Mouse (Mus musculus): ENCODE measurements around the gene Tcap. TPM values are rescaled to one million over a fixed set of nuclear protein-coding genes. Genes with fewer than 3 reads are reported as not detected.

Tcap gene
- polyA plus RNA-seq, 1 experiment = 83.8 TPM

DNA sequence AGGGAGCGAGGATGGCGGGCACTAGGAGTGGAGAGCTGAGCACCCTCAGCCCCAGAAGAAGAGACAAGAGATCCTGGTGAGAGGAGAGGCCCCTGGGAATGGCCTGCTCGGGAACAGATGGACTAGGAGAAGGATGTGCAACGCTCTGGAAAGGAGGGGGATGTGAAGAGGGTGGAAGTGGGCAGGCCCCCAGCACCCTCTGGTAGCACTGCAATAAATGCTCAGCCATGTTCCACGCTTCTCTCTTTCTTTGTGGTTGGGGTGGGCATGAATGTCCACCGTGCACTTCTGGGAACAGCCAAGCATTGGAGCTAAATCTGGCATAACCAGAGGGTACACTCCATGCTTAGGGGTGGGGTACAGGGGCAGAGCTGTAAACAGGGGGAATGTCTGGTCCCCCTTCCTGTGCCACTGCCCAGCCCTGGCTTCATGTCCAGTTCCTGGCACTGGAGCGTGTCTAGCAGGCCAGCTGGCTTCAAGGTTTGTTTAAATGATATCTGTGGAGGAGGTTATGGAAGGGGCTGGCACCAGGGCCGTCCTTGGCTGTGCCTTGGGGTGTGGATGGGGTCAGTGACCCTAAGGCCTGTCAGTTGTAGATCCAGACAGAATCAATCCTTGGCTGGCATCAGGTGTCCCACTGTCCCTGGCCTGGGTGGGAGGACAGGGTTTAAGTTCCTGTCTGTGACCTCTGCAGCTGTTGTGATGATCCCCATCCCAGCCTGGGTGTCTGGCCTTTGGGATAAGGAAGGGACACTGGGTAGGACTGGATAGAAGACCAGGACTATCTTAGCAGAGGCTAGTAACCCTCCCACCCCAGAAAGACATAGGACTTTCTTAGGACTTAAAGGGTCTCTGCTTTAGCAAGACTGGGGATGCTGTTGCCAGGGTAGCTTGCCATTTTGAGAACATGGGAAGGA, 1.4 kb downstream of the Tcap start:
- Histone ChIP-seq H3K4me1 (replicated peaks; ENCODE audit: control insufficient read depth, insufficient read depth, low read length) (peaks cover 8% of the 10 kb centered on the region; the same call in 1 of the 2 replicates), H3K36me3 (ENCODE audit: control insufficient read depth, insufficient read depth, low read length) (peaks cover 10% of the 10 kb centered on the region), H3K4me3 (ENCODE audit: control insufficient read depth, insufficient read depth, low read length) (no peak overlapping the region), H3K27ac (ENCODE audit: control insufficient read depth, insufficient read depth, low read length) (no peak overlapping the region), H3K27me3 (ENCODE audit: control insufficient read depth, insufficient read depth, low read length) (no peaks in the 10 kb centered on the region)
- 86% methylated on average over 8 of the region's 8 CpGs for WGBS
- TF ChIP-seq CTCF (IDR thresholded peaks at IDR 0.05; ENCODE audit: borderline replicate concordance, control insufficient read depth, extremely low read depth, insufficient read depth, low read length, poor library complexity) (no peak), POLR2A (IDR thresholded peaks at IDR 0.05; ENCODE audit: control insufficient read depth, extremely low read depth, insufficient read depth, low read length, poor library complexity) (no peak)
- no peak for DNase-seq

DNA sequence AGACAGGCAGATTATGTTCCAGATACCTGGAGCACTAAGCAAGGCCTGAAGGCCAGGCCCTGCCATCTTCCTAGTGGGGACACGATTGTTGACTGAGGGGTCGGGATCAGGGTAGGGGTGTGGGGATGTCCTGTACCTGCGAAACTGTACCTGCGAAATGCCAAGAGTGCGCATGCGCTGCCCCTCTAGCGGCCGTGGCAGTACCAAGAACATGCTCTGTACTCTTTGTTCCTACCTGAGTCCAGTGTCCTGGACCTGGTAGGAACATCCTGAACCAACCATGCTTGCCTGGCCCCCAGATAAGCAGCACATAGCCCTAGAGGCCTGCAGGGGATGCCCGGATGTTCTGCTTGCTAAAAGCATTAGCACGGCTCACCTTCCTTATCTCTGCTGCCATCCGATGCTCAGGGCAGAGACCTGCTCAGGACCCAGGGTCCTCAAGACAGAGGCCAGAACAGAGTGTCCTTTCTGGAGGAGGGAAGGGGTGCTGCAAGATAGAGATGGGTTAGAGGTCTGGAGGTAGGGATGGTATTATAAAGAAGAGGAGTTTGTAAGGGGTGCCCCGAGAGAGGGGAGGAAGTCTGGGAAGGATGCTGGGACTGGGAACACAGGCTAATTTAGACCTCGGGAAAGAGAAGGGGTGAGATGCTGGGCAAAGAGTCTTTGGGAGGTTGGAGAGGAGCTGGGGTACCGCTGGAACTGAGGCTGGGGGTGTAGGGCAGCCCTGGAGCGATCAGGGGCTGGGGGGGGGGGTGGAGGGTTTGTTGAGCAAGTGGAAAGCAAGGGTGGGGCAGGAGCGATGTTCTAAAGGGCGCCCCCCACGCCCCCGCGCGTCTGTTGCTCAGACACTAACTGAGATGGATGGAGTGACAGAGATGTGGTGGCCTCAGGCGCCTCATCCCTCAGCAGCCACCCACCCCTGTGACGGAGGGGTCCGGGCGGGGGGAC, 2.3 kb downstream of the Tcap start, which contains the start of gene Pnmt:
Gene Pnmt, plus strand, starts transcription at position 813 of the 948 bp plus-strand sequence.
- no peaks in the 10 kb centered on the region for H3K27me3 ChIP-seq (ENCODE audit: control insufficient read depth, insufficient read depth, low read length)
- no peak within 1 kb of the TSS for H3K27ac ChIP-seq (ENCODE audit: control insufficient read depth, insufficient read depth, low read length)

GRCm38 (mm10) chr11:98386596-98386995, 3.0 kb downstream of the Tcap start:
- DNase-seq = no peak
- 30% methylated on average over 24 of the region's 24 CpGs for WGBS
- H3K4me3 ChIP-seq (ENCODE audit: control insufficient read depth, insufficient read depth, low read length) = no peak overlapping the region

More for the DNA sequence above, 2.3 kb downstream of the Tcap start, which contains the start of gene Pnmt:
- WGBS = 71% methylated on average over 25 of the region's 25 CpGs
- TF ChIP-seq POLR2A (IDR thresholded peaks at IDR 0.05; ENCODE audit: control insufficient read depth, extremely low read depth, insufficient read depth, low read length, poor library complexity) = no peak
- no peak for TF ChIP-seq CTCF (IDR thresholded peaks at IDR 0.05; ENCODE audit: borderline replicate concordance, control insufficient read depth, extremely low read depth, insufficient read depth, low read length, poor library complexity)
- Histone ChIP-seq H3K36me3 (ENCODE audit: control insufficient read depth, insufficient read depth, low read length) (peaks cover under 1% of the 10 kb centered on the region; the same call in 1 of the 2 replicates), H3K4me1 (replicated peaks; ENCODE audit: control insufficient read depth, insufficient read depth, low read length) (peaks cover 8% of the 10 kb centered on the region; the same call in 1 of the 2 replicates), H3K4me3 (ENCODE audit: control insufficient read depth, insufficient read depth, low read length) (no peak within 1 kb of the TSS)
- DNase-seq = no peak

GRCm38 (mm10) chr11:98387056-98387577, 3.5 kb downstream of the Tcap start:
- H3K27me3 ChIP-seq (ENCODE audit: control insufficient read depth, insufficient read depth, low read length) = no peaks in the 10 kb centered on the region
- H3K4me1 ChIP-seq (replicated peaks; ENCODE audit: control insufficient read depth, insufficient read depth, low read length) = peaks cover 15% of the 10 kb centered on the region
- 80% methylated on average over 14 of the region's 14 CpGs for WGBS
- DNase-seq = no peak
- H3K27ac ChIP-seq (ENCODE audit: control insufficient read depth, insufficient read depth, low read length) = no peak overlapping the region
- H3K36me3 ChIP-seq (ENCODE audit: control insufficient read depth, insufficient read depth, low read length) = no peaks in the 10 kb centered on the region
- H3K4me3 ChIP-seq (ENCODE audit: control insufficient read depth, insufficient read depth, low read length) = no peak overlapping the region
- TF ChIP-seq CTCF (IDR thresholded peaks at IDR 0.05; ENCODE audit: borderline replicate concordance, control insufficient read depth, extremely low read depth, insufficient read depth, low read length, poor library complexity) = no peak
- no peak for TF ChIP-seq POLR2A (IDR thresholded peaks at IDR 0.05; ENCODE audit: control insufficient read depth, extremely low read depth, insufficient read depth, low read length, poor library complexity)

More at GRCm38 (mm10) chr11:98386596-98386995, 3.0 kb downstream of the Tcap start:
- Histone ChIP-seq H3K27me3 (ENCODE audit: control insufficient read depth, insufficient read depth, low read length) (no peaks in the 10 kb centered on the region), H3K4me1 (replicated peaks; ENCODE audit: control insufficient read depth, insufficient read depth, low read length) (peaks cover 9% of the 10 kb centered on the region; the same call in 1 of the 2 replicates), H3K27ac (ENCODE audit: control insufficient read depth, insufficient read depth, low read length) (no peak overlapping the region), H3K36me3 (ENCODE audit: control insufficient read depth, insufficient read depth, low read length) (no peaks in the 10 kb centered on the region)
- TF ChIP-seq CTCF (IDR thresholded peaks at IDR 0.05; ENCODE audit: borderline replicate concordance, control insufficient read depth, extremely low read depth, insufficient read depth, low read length, poor library complexity) (no peak), POLR2A (IDR thresholded peaks at IDR 0.05; ENCODE audit: control insufficient read depth, extremely low read depth, insufficient read depth, low read length, poor library complexity) (no peak)

- H3K4me1 ChIP-seq (replicated peaks; ENCODE audit: control insufficient read depth, insufficient read depth, low read length) = peaks cover 26% of the 10 kb centered on the region
- no peak overlapping the region for H3K27ac ChIP-seq (ENCODE audit: control insufficient read depth, insufficient read depth, low read length)
- no peaks in the 10 kb centered on the region for H3K27me3 ChIP-seq (ENCODE audit: control insufficient read depth, insufficient read depth, low read length)
- H3K36me3 ChIP-seq (ENCODE audit: control insufficient read depth, insufficient read depth, low read length) = no peaks in the 10 kb centered on the region
- 92% methylated on average over 10 of the region's 10 CpGs for WGBS
- no peak for TF ChIP-seq CTCF (IDR thresholded peaks at IDR 0.05; ENCODE audit: borderline replicate concordance, control insufficient read depth, extremely low read depth, insufficient read depth, low read length, poor library complexity)
- no peak for TF ChIP-seq POLR2A (IDR thresholded peaks at IDR 0.05; ENCODE audit: control insufficient read depth, extremely low read depth, insufficient read depth, low read length, poor library complexity)
- no peak overlapping the region for H3K4me3 ChIP-seq (ENCODE audit: control insufficient read depth, insufficient read depth, low read length)
- no peak for DNase-seq
Measured at GRCm38 (mm10) chr11:98388282-98388681, 4.7 kb downstream of the Tcap start.

All from thymus, adult 2 months (tissue).